Mouse (Mus musculus) hindbrain, postnatal 0 days (tissue): Measurements from ENCODE around the gene Flna. TPM values are rescaled to one million over a fixed set of nuclear protein-coding genes. Genes with fewer than 3 reads are reported as not detected.

ENCODE experiments used
- ATAC-seq: fragments of 200-750 bp; cut with Nextera tagmentation; 2 replicates; pipeline ENCODE4 v1.8.0; 2017; ENCODE audit warnings: mild to moderate bottlenecking, moderate TSS enrichment, moderate library complexity
- DNase-seq: peaks from one replicate; pipeline ENCODE4 v3.0.0-alpha.2; 2015; ENCODE audit warnings: low spot score
- H3K27ac ChIP-seq: fragments of 300-500 bp; sonication (generic); 2 replicates; pipeline ENCODE4 v1.5.1; 2014; ENCODE audit warnings: mild to moderate bottlenecking
- H3K27me3 ChIP-seq: fragments of 300-500 bp; sonication (generic); 2 replicates; pipeline ENCODE4 v1.6.1; 2014; ENCODE audit warnings: low read length, mixed read lengths; ENCODE audit not compliant: insufficient read depth
- H3K36me3 ChIP-seq: fragments of 300-500 bp; sonication (generic); 2 replicates; pipeline ENCODE4 v1.6.1; 2014; ENCODE audit warnings: low read length, mixed read lengths; ENCODE audit not compliant: insufficient read depth
- H3K4me1 ChIP-seq: fragments of 300-500 bp; sonication (generic); 2 replicates; pipeline ENCODE4 v1.6.1; 2014; ENCODE audit warnings: antibody characterized with exemption, low read length, mixed read lengths; ENCODE audit not compliant: insufficient read depth
- H3K4me2 ChIP-seq: fragments of 300-500 bp; sonication (generic); 2 replicates; pipeline ENCODE4 v1.6.1; 2014; ENCODE audit warnings: low read depth, mild to moderate bottlenecking, low read length, moderate library complexity, mixed read lengths
- H3K4me3 ChIP-seq: fragments of 300-500 bp; sonication (generic); 2 replicates; pipeline ENCODE4 v1.5.1; 2014; ENCODE audit warnings: low read length
- H3K9ac ChIP-seq: fragments of 300-500 bp; sonication (generic); replicated peaks from 2 replicates; pipeline ENCODE4 v1.6.1; 2014; ENCODE audit warnings: mild to moderate bottlenecking, low read length, moderate library complexity, mixed read lengths
- H3K9me3 ChIP-seq: fragments of 300-500 bp; sonication (generic); 2 replicates; pipeline ENCODE4 v1.6.1; 2016; ENCODE audit warnings: low read length, mixed read lengths
- CTCF ChIP-seq: IDR thresholded peaks from 2 replicates; pipeline ENCODE4 v1.5.1; 2016; ENCODE audit warnings: antibody characterized with exemption, control low read depth, low read depth
- WGBS: fragments of 180-500 bp; shearing (Covaris S2); extraction: QIAGEN DNeasy Blood & Tissue Kit; methylation state at CpG from one replicate; pipeline ENCODE4 v1.1.7; 2014; 5-methylcytosine and 5-hydroxymethylcytosine counted together
- microRNA-seq, 2 experiments: library from miRNA; unstranded; fragments of <30 nt; microRNA quantifications; one replicate each; pipeline ENCODE4; 2016
- polyA plus RNA-seq: library from polyadenylated mRNA; unstranded; fragments of >200 nt; fragmentation: Nextera tagmentation; extraction: Ambion mirVana; gene quantifications from 2 replicates; pipeline ENCODE4 v1.2.1, GENCODE M21; 2015
- total RNA-seq: library from RNA; depleted of rRNA; stranded (reverse); fragments of >200 nt; gene quantifications from 2 replicates; pipeline ENCODE4 v1.2.3, GENCODE M21; 2014; rRNA removed

Flna gene
- total and polyA plus RNA-seq, 2 experiments from 2014 or later = 57.2 to 324 TPM

- Histone ChIP-seq H3K9me3 (no peaks in the 10 kb centered on the region), H3K4me1 (no peaks in the 10 kb centered on the region), H3K36me3 (no peaks in the 10 kb centered on the region), H3K4me2 (no peak within 1 kb of the TSS), H3K27ac (no peak within 1 kb of the TSS), H3K27me3 (no peaks in the 10 kb centered on the region), H3K9ac (no peak within 1 kb of the TSS), H3K4me3 (no peak within 1 kb of the TSS)
- DNase-seq (no peak), ATAC-seq (no peak)
- TF ChIP-seq CTCF = no peak
- 89% methylated on average over 17 of the region's 17 CpGs for WGBS
These were observed 72.7 kb downstream of the Flna start, which contains the start of gene Tktl1 for GRCm38 (mm10) chrX:74176959-74177358. Gene Tktl1, plus strand, starts transcription at chrX:74177259.

Small RNA genes lying within 50 kb of the gene (microRNA-seq; reads per million reads assigned to microRNA genes)
- 0 reads per million in 2 experiments for gene Mir7091

Other genes starting within 250 kb of the Flna start
- 57.6 and 71.0 TPM in 2 replicates for gene Irak1, start 225.9 kb downstream of the Flna start, total RNA-seq
- gene Irak1, start 225.9 kb downstream of the Flna start, polyA plus RNA-seq = 38.7 and 39.2 TPM in 2 replicates
- gene Opn1mw, start 122.4 kb downstream of the Flna start, total RNA-seq = not detected in 2 replicates
- 0.14 TPM in 1 of 2 replicates, not detected in the other for gene Opn1mw, start 122.4 kb downstream of the Flna start, polyA plus RNA-seq
- 48.9 and 62.0 TPM in 2 replicates for gene Mecp2, start 114.5 kb downstream of the Flna start, total RNA-seq
- 12.2 and 12.5 TPM in 2 replicates for gene Mecp2, start 114.5 kb downstream of the Flna start, polyA plus RNA-seq
- not detected in 2 replicates for gene Tex28, start 82.0 kb downstream of the Flna start, total RNA-seq
- not detected in 2 replicates for gene Tex28, start 82.0 kb downstream of the Flna start, polyA plus RNA-seq
- gene Tktl1, start 72.6 kb downstream of the Flna start, total RNA-seq = not detected in 2 replicates
- 0.06 and 0.09 TPM in 2 replicates for gene Tktl1, start 72.6 kb downstream of the Flna start, polyA plus RNA-seq
- 55.4 and 66.3 TPM in 2 replicates for gene Emd, start 4.9 kb upstream of the Flna start, total RNA-seq
- 15.6 and 18.2 TPM in 2 replicates for gene Emd, start 4.9 kb upstream of the Flna start, polyA plus RNA-seq
- gene Rpl10, start 21.0 kb upstream of the Flna start, total RNA-seq = 1,531 and 1,618 TPM in 2 replicates
- 375 and 384 TPM in 2 replicates for gene Rpl10, start 21.0 kb upstream of the Flna start, polyA plus RNA-seq
- gene Taz, start 32.1 kb upstream of the Flna start, total RNA-seq = 51.5 and 81.2 TPM in 2 replicates
- gene Taz, start 32.1 kb upstream of the Flna start, polyA plus RNA-seq = 66.0 and 79.0 TPM in 2 replicates
- gene Dnase1l1, start 32.5 kb upstream of the Flna start, total RNA-seq = 3.5 and 3.6 TPM in 2 replicates
- 4.1 and 4.3 TPM in 2 replicates for gene Dnase1l1, start 32.5 kb upstream of the Flna start, polyA plus RNA-seq
- 295 and 308 TPM in 2 replicates for gene Atp6ap1, start 47.3 kb upstream of the Flna start, total RNA-seq
- 301 and 317 TPM in 2 replicates for gene Atp6ap1, start 47.3 kb upstream of the Flna start, polyA plus RNA-seq
- gene Gdi1, start 55.2 kb upstream of the Flna start, total RNA-seq = 365 and 429 TPM in 2 replicates
- 795 and 814 TPM in 2 replicates for gene Gdi1, start 55.2 kb upstream of the Flna start, polyA plus RNA-seq
- gene Fam50a, start 63.2 kb upstream of the Flna start, total RNA-seq = 6.4 and 9.7 TPM in 2 replicates
- gene Fam50a, start 63.2 kb upstream of the Flna start, polyA plus RNA-seq = 57.0 and 58.4 TPM in 2 replicates
- gene Plxna3, start 79.2 kb upstream of the Flna start, total RNA-seq = 124 and 149 TPM in 2 replicates
- 17.9 and 20.1 TPM in 2 replicates for gene Plxna3, start 79.2 kb upstream of the Flna start, polyA plus RNA-seq
- 34.2 and 56.9 TPM in 2 replicates for gene Lage3, start 103.8 kb upstream of the Flna start, total RNA-seq
- 76.4 and 78.1 TPM in 2 replicates for gene Lage3, start 103.8 kb upstream of the Flna start, polyA plus RNA-seq
- gene Ubl4a, start 123.4 kb upstream of the Flna start, total RNA-seq = 45.5 and 51.8 TPM in 2 replicates
- 70.7 and 71.8 TPM in 2 replicates for gene Ubl4a, start 123.4 kb upstream of the Flna start, polyA plus RNA-seq
- gene Slc10a3, start 123.5 kb upstream of the Flna start, total RNA-seq = 4.5 and 5.9 TPM in 2 replicates
- gene Slc10a3, start 123.5 kb upstream of the Flna start, polyA plus RNA-seq = 5.6 and 6.3 TPM in 2 replicates
- 30.4 and 39.9 TPM in 2 replicates for gene Fam3a, start 143.5 kb upstream of the Flna start, total RNA-seq
- gene Fam3a, start 143.5 kb upstream of the Flna start, polyA plus RNA-seq = 31.1 and 34.0 TPM in 2 replicates
- gene Ikbkg, start 143.5 kb upstream of the Flna start, total RNA-seq = 23.8 and 25.4 TPM in 2 replicates
- 12.1 and 13.8 TPM in 2 replicates for gene Ikbkg, start 143.5 kb upstream of the Flna start, polyA plus RNA-seq
- 49.5 and 50.3 TPM in 2 replicates for gene G6pdx, start 179.4 kb upstream of the Flna start, total RNA-seq
- 39.1 and 42.6 TPM in 2 replicates for gene G6pdx, start 179.4 kb upstream of the Flna start, polyA plus RNA-seq
- gene Gm6880, start 231.6 kb upstream of the Flna start, total RNA-seq = not detected in 2 replicates
- 0.33 TPM in 1 of 2 replicates, not detected in the other for gene Gm6880, start 231.6 kb upstream of the Flna start, polyA plus RNA-seq